Mouse (Mus musculus) pancreas, adult 10 weeks (tissue): ENCODE data around the gene Ybx3. TPM values are rescaled to one million over a fixed set of nuclear protein-coding genes. Genes with fewer than 3 reads are reported as not detected.

Experiments
- polyA plus RNA-seq: library from polyadenylated mRNA; stranded (reverse); fragments of 350-450 nt; fragmentation: Illumina TruSeq; extraction: RNeasy Lipid Tissue Mini Kit (QIAGEN cat#74804); gene quantifications from one replicate; pipeline ENCODE4 v1.2.3, GENCODE M21; 2015; ENCODE audit warnings: low read depth, low replicate concordance; ENCODE audit not compliant: insufficient read depth

Gene Ybx3
- polyA plus RNA-seq: 55.1 TPM

DNA sequence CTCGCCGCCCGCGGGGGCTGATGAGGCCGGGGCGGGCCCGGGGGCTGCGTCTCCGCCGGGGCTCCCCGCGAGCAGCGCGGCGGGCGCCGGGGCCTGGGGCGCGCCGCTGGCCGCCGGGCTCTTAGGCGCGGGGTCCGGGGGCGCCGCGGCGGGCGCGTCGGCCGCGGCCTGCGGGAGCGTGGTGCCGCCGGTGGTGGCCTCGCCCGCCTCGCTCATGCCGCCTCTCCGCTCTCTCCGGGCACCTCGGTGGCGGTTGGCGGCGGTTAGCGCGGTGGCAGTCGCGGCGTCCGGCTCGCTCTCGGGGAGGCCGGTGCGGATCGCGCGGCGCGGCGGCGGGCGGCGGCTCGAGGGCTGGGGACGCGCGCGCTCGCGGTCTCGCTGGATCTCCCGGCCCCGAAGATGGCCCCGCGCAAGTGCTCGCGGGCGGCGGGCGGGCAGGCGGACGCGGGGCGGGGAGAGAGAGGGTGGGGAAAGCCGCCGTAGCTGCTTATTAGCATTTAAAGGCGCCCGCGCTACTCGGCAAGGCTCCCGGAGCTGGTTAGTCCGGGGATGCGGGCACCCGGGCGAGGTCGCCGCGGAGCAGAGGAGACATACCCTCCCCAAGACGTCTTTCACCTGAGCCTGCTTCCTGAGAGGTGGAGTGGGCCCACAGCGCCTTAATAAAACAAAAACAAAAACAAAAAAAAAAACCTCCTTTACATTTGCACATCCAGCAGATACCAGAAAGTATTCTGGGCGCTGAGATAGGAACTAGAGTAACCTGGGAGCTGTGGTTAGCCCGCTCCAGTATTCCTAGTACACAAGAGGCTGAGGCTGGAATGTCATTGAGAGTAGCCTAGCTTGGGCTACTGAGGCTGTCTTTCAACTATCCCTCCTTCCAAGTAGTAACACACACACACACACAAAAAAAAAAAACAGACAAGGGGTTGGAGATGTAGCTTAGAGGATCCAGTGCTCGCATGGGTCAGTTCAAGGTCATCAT, at the start of gene Ybx3:
TSS of gene Ybx3 (minus strand) at position 437 of the 982 bp plus-strand sequence.

GRCm38 (mm10) chr6:131353352-131353919, 34.8 kb downstream of the Ybx3 start, which contains the start of gene Styk1:
Gene Styk1, minus strand, starts transcription at chr6:131353597.

Other genes with a start within 250 kb of the Ybx3 start
- gene Klra2, start 141.1 kb downstream of the Ybx3 start, polyA plus RNA-seq: not detected
- 1.7 TPM for gene Magohb, start 95.2 kb downstream of the Ybx3 start, polyA plus RNA-seq
- gene Styk1, start 34.9 kb downstream of the Ybx3 start, polyA plus RNA-seq: 0.98 TPM
- not detected for gene 5430401F13Rik, start 97.9 kb upstream of the Ybx3 start, polyA plus RNA-seq
- not detected for gene Gm6619, start 97.9 kb upstream of the Ybx3 start, polyA plus RNA-seq
- gene Tas2r130, start 242.4 kb upstream of the Ybx3 start, polyA plus RNA-seq: not detected